Mouse (Mus musculus): ENCODE measurements around the gene Cnbd2.
"Not testable (repeated sequence)": the region's sequence is repeated elsewhere in the genome, so short reads cannot be mapped to it uniquely, and the experiment has no call there.

The Cnbd2 gene

DNA sequence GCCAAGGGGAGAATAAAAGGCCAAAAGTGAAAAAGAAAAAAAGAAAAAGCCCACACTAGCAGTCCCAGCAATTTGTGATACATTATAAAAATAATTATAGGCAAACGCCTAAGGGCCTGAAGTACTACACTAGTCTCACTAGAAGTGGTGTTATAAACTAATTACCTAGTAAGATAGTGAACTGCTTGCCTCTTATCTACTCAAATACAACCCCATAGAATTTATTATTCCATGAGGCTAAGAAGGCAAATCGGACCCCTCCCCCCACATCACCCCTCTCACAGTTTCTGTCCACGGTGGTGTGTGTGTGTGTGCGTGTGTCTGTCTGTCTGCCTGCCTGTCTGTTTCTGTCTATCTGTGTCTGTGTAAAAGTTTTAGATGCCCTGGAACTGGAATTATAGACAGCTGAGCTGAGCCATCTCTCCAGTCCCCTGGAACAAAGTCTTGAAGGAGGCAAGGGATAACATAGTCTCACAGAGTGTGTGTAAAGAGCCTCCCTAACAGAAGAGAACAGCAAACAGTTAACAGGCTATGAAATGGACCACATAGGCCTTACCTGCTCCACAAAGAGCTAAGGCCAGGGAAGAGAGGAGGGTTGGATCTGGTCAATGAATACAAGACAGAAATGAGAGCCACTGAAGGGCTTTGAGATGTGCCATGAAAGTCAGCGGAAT is 81.2 kb downstream of the Cnbd2 start:
- no peak for DNase-seq

DNA sequence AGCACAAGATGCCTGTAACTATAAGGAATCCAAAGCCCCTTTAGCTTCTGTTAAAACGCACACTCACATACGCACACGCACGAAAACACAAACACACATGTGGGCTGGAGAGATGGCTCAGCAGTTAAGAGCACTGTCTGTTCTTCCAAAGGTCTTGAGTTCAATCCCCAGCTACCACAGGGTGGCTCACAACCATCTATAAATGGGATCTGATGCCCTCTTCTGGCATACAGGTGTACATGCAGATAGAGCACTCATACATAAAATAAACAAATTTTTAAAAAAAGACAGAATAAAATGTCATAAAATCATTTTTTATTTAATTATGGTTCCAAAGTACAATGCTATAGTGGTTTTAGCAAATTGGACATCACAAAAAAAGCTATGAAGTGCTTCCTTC is 82.2 kb downstream of the Cnbd2 start:
- no peak for DNase-seq

- no peak for DNase-seq
Observed at GRCm38 (mm10) chr2:156396096-156396495, 84.0 kb downstream of the Cnbd2 start.

- no peak for DNase-seq
Observed at GRCm38 (mm10) chr2:156397988-156398387, 85.9 kb downstream of the Cnbd2 start.

- no peak for DNase-seq
Observed at GRCm38 (mm10) chr2:156399485-156399884, 87.4 kb downstream of the Cnbd2 start.

DNA sequence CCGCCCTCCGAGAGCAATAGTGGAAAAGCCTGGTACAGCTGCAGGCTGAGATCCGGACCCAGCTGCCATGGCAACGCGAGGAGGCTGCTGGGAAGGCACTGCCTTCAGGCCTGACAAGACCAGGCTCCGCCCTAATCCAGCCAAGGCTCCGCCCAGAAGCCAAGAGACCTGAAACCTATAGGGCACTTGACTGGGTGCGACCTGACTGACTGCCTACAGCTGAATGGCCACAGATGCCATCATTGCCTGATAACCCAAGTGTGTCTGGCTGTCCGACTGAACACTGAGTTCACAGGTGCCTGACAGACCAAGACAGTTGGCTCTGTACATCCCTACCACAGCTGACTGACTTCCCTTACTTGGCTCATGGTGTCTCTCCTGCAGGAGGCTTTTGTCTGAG is 89.2 kb downstream of the Cnbd2 start:
- DNase-seq, result peak; percentile 66

GRCm38 (mm10) chr2:156402036-156402435 is 89.9 kb downstream of the Cnbd2 start:
- DNase-seq, result no peak

GRCm38 (mm10) chr2:156406987-156407386 is 94.9 kb downstream of the Cnbd2 start:
- DNase-seq, result no peak

GRCm38 (mm10) chr2:156408168-156408567 is 96.1 kb downstream of the Cnbd2 start:
- DNase-seq, result peak; percentile 42

DNA sequence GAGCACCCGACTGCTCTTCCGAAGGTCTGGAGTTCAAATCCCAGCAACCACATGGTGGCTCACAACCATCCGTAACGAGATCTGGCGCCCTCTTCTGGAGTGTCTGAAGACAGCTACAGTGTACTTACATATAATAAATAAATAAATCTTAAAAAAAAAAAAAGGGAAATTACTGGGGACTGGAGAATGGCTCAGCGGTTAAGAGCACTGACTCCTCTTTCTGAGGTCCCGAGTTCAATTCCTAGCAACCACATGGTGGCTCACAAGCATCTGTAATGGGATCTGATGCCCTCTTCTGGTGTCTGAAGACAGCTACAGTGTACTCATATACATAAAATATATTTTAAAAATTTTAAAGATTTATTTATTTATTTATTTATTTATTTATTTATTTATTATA is 99.2 kb downstream of the Cnbd2 start:
- DNase-seq, result not testable (repeated sequence)

GRCm38 (mm10) chr2:156414996-156415395 is 102.9 kb downstream of the Cnbd2 start:
- no peak for DNase-seq

DNA sequence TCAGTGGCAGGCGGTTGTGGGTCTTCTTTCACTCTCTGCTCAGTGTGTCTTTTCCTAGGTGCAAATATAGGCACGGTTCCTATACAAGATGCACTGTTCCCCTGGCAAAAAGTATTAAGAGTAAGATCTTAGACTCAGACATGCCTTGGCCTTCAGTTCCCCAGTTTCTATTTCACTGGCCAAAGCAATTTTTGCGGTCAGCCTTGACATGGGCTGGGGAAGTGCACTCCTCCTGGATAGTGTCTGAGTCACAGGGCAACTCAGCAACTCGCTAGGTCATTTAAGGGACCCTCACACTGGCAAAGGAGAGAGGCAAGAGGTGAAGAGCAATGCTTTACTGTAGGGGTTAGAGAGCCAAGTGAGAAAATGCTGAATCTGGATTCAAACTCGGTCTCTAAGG is 103.6 kb downstream of the Cnbd2 start:
- no peak for DNase-seq

GRCm38 (mm10) chr2:156417194-156417593 is 105.1 kb downstream of the Cnbd2 start:
- no peak for DNase-seq

GRCm38 (mm10) chr2:156418467-156418866 is 106.4 kb downstream of the Cnbd2 start:
- DNase-seq, result no peak

DNA sequence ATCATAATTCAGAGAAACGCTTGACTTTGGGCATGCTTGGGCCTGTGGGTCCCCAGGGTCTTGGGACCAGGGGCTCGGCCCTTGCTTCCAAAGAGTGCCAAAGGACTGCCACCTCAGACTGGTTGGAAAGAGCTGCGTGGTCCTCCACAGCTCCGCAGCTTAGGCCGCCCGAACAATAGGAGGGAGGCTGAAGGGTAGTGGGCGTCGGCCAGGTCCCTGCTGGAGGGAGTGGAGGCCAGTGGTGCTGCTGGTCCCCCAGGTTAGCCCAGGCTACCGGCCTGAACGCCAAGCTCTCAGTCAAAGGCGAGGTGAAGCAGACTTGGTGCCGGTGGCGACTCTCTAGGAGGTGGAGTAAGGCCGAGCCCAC is 108.2 kb downstream of the Cnbd2 start:
- peak; percentile 28 for DNase-seq

DNA sequence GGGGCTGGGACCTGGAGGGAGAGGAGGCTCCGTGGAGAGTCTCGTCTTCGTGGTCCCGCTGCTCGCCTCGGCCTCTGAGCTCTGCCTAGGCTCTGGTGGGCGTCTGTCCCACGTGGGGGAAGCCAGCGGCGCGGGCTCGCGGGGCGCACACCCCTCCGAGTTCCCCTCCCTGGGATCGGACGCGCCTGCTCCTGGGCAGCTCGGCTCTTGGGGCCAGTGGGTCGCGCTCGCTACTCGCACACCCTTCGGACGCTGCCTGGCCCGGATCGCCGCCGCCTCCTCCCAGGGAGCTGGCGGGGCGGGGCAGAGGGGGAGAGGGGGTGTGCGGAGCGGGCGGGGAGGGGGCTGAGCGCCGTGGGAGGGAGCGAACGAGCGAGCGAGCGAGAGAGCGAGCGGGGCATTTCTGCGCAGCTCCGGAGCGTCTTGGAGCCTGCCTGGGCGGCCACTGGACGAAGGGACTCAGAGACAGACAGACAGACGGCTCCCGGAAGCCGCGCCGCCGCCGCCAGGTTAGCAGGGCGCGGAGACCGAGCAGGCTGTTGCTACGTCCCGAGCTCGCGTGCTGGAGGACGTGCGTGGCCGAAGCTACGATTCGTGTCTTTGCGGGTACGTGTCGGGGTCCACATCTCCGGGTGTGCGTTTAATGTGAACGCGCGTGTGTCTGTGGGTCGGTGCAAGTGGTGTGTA is 108.7 kb downstream of the Cnbd2 start, which contains the start of gene Epb41l1:
Gene Epb41l1, plus strand, starts transcription at position 216 of the 687 bp plus-strand sequence.
- peak; percentile 67 for DNase-seq

DNA sequence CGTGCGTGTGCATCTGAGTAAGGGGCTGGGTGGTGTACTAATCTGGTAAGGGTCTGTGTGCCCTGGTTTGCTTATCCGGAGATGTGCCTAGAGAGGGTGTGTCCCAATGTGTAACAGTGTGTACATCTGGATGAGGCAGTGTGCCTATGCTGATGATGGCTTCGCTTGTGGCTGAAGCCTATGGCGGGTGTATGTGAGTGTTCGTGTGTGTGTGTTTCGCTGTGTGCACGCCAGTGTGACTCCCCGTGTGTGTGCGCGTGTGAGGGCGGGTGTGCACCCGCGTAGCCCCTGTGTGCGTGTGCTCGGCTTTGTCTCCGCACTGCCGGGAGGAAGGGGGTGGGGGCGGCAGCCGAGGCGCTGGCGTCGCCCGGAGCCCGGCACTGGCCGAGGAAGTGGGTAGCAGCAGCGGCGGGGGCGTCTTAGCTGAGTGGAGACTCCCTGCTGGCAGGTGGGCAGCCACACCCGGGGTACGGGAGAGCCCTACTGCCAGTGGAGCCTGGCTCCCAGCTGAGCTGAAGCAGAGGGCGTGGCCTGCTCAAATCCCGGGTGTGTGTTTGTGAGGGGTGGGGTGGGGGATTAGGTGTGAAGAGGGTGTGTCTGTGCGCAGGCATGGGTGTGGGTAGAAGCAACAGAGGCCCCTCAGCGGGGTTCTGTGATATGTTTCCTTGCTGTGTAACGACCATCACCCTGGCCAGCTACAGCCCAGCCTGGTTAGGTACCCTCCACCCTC is 109.4 kb downstream of the Cnbd2 start:
- peak; percentile 67 for DNase-seq

DNA sequence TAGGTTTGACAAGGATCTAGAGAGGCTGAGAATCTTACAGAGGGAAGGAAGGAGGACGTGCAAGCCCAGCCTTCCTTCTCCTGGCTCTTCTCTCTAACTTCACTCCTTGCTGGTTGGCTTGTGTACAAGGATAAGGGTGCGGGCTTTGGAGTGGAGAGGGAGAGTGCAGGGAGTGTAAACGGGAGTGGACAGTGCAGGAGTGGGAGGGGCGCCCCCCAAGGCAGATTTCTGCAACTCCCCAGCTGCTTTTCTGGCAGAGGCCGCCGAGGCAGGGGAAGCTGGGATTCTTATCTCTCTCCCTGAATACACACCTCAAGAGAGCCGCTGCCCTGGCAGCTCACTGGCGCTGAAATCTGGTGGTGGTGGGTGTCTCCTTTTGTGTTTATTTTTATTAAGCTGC is 110.5 kb downstream of the Cnbd2 start:
- no peak for DNase-seq

- DNase-seq, result no peak
Observed at GRCm38 (mm10) chr2:156423672-156424071, 111.6 kb downstream of the Cnbd2 start.

All from right cerebral cortex, postnatal 4 days (tissue).